Comparison of ENCODE assay signal across 13 mouse cellular contexts in genomic region chr16:52190714-52191113, GRCm38 (mm10).
"Had no signal": no experiment of that assay in that cellular context is flagged by ENCODE, and none has a peak within 500 bp of the region (broad histone marks: within the 10 kb centered on the region; RNA-seq: fewer than 3 reads in every experiment).

No protein-coding gene starts in this region.

- H3K4me1 ChIP-seq: limb, embryonic 12.5 days; limb, embryonic 15.5 days; liver, embryonic 12.5 days; liver, embryonic 15.5 days; stomach, embryonic 15.5 days had no signal

- DNase-seq: left cerebral cortex, postnatal 4 days; lung, adult 2 months; lung, postnatal 14 days; lung, postnatal 4 days; midbrain, embryonic 14.5 days; thymus, postnatal 25 days had no signal

- H3K27me3 ChIP-seq: limb, embryonic 12.5 days; limb, embryonic 15.5 days; liver, embryonic 12.5 days; liver, embryonic 15.5 days; stomach, embryonic 15.5 days had no signal

- H3K4me3 ChIP-seq: limb, embryonic 12.5 days; limb, embryonic 15.5 days; liver, embryonic 12.5 days; liver, embryonic 15.5 days; stomach, embryonic 15.5 days had no signal

- H3K27ac ChIP-seq: kidney, postnatal 0 days; limb, embryonic 12.5 days; limb, embryonic 15.5 days; liver, embryonic 12.5 days; liver, embryonic 15.5 days; stomach, embryonic 15.5 days had no signal

- ATAC-seq: liver, embryonic 12.5 days had no signal

- H3K9me3 ChIP-seq: limb, embryonic 12.5 days; limb, embryonic 15.5 days; liver, embryonic 12.5 days; liver, embryonic 15.5 days; stomach, embryonic 15.5 days had no signal

- H3K4me2 ChIP-seq: limb, embryonic 12.5 days; limb, embryonic 15.5 days; liver, embryonic 12.5 days; liver, embryonic 15.5 days; midbrain, embryonic 11.5 days; stomach, embryonic 15.5 days had no signal

- H3K9ac ChIP-seq: limb, embryonic 12.5 days; limb, embryonic 15.5 days; liver, embryonic 12.5 days; liver, embryonic 15.5 days; stomach, embryonic 15.5 days had no signal
